Mouse (Mus musculus): Measurements from ENCODE around the gene Polg2. TPM values are rescaled to one million over a fixed set of nuclear protein-coding genes. Genes with fewer than 3 reads are reported as not detected.
A peak's percentile ranks its signal among the peaks of the same experiment; 100 is the strongest.

Gene Polg2
- total and polyA plus RNA-seq, 2 experiments = 6.4 to 12.6 TPM

- Histone ChIP-seq H3K27ac (replicated peaks; ENCODE audit: insufficient read depth, low read depth, low read length) (0 out of 2 replicates have a peak overlapping the region, but pooled peaks have one; percentile 11), H3K27me3 (ENCODE audit: control insufficient read depth, insufficient read depth, low read length) (no peaks in the 10 kb centered on the region), H3K4me3 (ENCODE audit: insufficient read depth, low read depth, low read length) (peak overlapping the region; percentile 47), H3K9ac (ENCODE audit: low read depth, low read length) (no peak overlapping the region), H3K79me2 (ENCODE audit: control insufficient read depth, insufficient read depth, low read length) (no peaks in the 10 kb centered on the region; the same call in 1 of the 2 replicates), H3K4me1 (ENCODE audit: control insufficient read depth, insufficient read depth, low read length) (peaks cover 10% of the 10 kb centered on the region), H3K36me3 (ENCODE audit: control insufficient read depth, insufficient read depth, low read length) (peaks cover 60% of the 10 kb centered on the region)
- WGBS = 42% methylated on average over 7 of the region's 7 CpGs
- no peak for TF ChIP-seq POLR2A (IDR thresholded peaks at IDR 0.05; ENCODE audit: extremely low read depth, insufficient read depth, low read length)
- no peak for TF ChIP-seq CTCF (IDR thresholded peaks at IDR 0.05; ENCODE audit: low read depth, low read length)
- no peak for DNase-seq (ENCODE audit: extremely low read depth, low read depth, low spot score)
Observed at GRCm38 (mm10) chr11:106778132-106778531, 1.2 kb downstream of the Polg2 start.

- TF ChIP-seq POLR2A (IDR thresholded peaks at IDR 0.05; ENCODE audit: extremely low read depth, insufficient read depth, low read length) (no peak), CTCF (IDR thresholded peaks at IDR 0.05; ENCODE audit: low read depth, low read length) (no peak)
- Histone ChIP-seq H3K27ac (replicated peaks; ENCODE audit: insufficient read depth, low read depth, low read length) (peak overlapping the region; percentile 95), H3K27me3 (ENCODE audit: control insufficient read depth, insufficient read depth, low read length) (no peaks in the 10 kb centered on the region), H3K36me3 (ENCODE audit: control insufficient read depth, insufficient read depth, low read length) (peaks cover 60% of the 10 kb centered on the region), H3K9ac (ENCODE audit: low read depth, low read length) (peak overlapping the region; percentile 60), H3K79me2 (ENCODE audit: control insufficient read depth, insufficient read depth, low read length) (no peaks in the 10 kb centered on the region), H3K4me1 (ENCODE audit: control insufficient read depth, insufficient read depth, low read length) (peaks cover 9% of the 10 kb centered on the region), H3K4me3 (ENCODE audit: insufficient read depth, low read depth, low read length) (peak overlapping the region; percentile 42)
- peak; percentile 85 for DNase-seq (ENCODE audit: extremely low read depth, low read depth, low spot score)
- WGBS = 30% methylated on average over 3 of the region's 3 CpGs
Observed at GRCm38 (mm10) chr11:106777395-106777794, 1.9 kb downstream of the Polg2 start.

GRCm38 (mm10) chr11:106776960-106777359, 2.4 kb downstream of the Polg2 start:
- Histone ChIP-seq H3K9ac (ENCODE audit: low read depth, low read length) (no peak overlapping the region; the same call in 1 of the 2 replicates), H3K27ac (replicated peaks; ENCODE audit: insufficient read depth, low read depth, low read length) (peak overlapping the region; percentile 81), H3K27me3 (ENCODE audit: control insufficient read depth, insufficient read depth, low read length) (no peaks in the 10 kb centered on the region), H3K36me3 (ENCODE audit: control insufficient read depth, insufficient read depth, low read length) (peaks cover 60% of the 10 kb centered on the region), H3K4me3 (ENCODE audit: insufficient read depth, low read depth, low read length) (peak overlapping the region; percentile 42; the same call in 1 of the 2 replicates), H3K4me1 (ENCODE audit: control insufficient read depth, insufficient read depth, low read length) (peaks cover 9% of the 10 kb centered on the region), H3K79me2 (ENCODE audit: control insufficient read depth, insufficient read depth, low read length) (no peaks in the 10 kb centered on the region)
- no peak for TF ChIP-seq CTCF (IDR thresholded peaks at IDR 0.05; ENCODE audit: low read depth, low read length)
- no peak for TF ChIP-seq POLR2A (IDR thresholded peaks at IDR 0.05; ENCODE audit: extremely low read depth, insufficient read depth, low read length)
- DNase-seq (ENCODE audit: extremely low read depth, low read depth, low spot score) = peak; percentile 92
- 22% methylated on average over 4 of the region's 4 CpGs for WGBS

GRCm38 (mm10) chr11:106773061-106773460, 6.3 kb downstream of the Polg2 start:
- Histone ChIP-seq H3K27me3 (ENCODE audit: control insufficient read depth, insufficient read depth, low read length) (no peaks in the 10 kb centered on the region), H3K9ac (ENCODE audit: low read depth, low read length) (no peak overlapping the region), H3K79me2 (ENCODE audit: control insufficient read depth, insufficient read depth, low read length) (no peaks in the 10 kb centered on the region), H3K36me3 (ENCODE audit: control insufficient read depth, insufficient read depth, low read length) (peaks cover 75% of the 10 kb centered on the region), H3K4me3 (ENCODE audit: insufficient read depth, low read depth, low read length) (no peak overlapping the region), H3K27ac (replicated peaks; ENCODE audit: insufficient read depth, low read depth, low read length) (no peak overlapping the region), H3K4me1 (ENCODE audit: control insufficient read depth, insufficient read depth, low read length) (peaks cover 5% of the 10 kb centered on the region)
- 93% methylated on average over 9 of the region's 9 CpGs for WGBS
- DNase-seq (ENCODE audit: extremely low read depth, low read depth, low spot score) = no peak
- TF ChIP-seq CTCF (IDR thresholded peaks at IDR 0.05; ENCODE audit: low read depth, low read length) = no peak
- TF ChIP-seq POLR2A (IDR thresholded peaks at IDR 0.05; ENCODE audit: extremely low read depth, insufficient read depth, low read length) = no peak

- peaks cover 82% of the 10 kb centered on the region for H3K36me3 ChIP-seq (ENCODE audit: control insufficient read depth, insufficient read depth, low read length)
- TF ChIP-seq CTCF (IDR thresholded peaks at IDR 0.05; ENCODE audit: low read depth, low read length) (peak; percentile 46; the same call in 1 of the 2 replicates), POLR2A (IDR thresholded peaks at IDR 0.05; ENCODE audit: extremely low read depth, insufficient read depth, low read length) (no peak)
Observed at GRCm38 (mm10) chr11:106770195-106770974, 9.0 kb downstream of the Polg2 start.

GRCm38 (mm10) chr11:106767516-106767915, 11.8 kb downstream of the Polg2 start:
- Histone ChIP-seq H3K79me2 (ENCODE audit: control insufficient read depth, insufficient read depth, low read length) (no peaks in the 10 kb centered on the region), H3K36me3 (ENCODE audit: control insufficient read depth, insufficient read depth, low read length) (peaks cover 53% of the 10 kb centered on the region), H3K27me3 (ENCODE audit: control insufficient read depth, insufficient read depth, low read length) (no peaks in the 10 kb centered on the region), H3K4me1 (ENCODE audit: control insufficient read depth, insufficient read depth, low read length) (no peaks in the 10 kb centered on the region), H3K27ac (replicated peaks; ENCODE audit: insufficient read depth, low read depth, low read length) (no peak overlapping the region), H3K9ac (ENCODE audit: low read depth, low read length) (no peak overlapping the region), H3K4me3 (ENCODE audit: insufficient read depth, low read depth, low read length) (no peak overlapping the region)
- no peak for DNase-seq (ENCODE audit: extremely low read depth, low read depth, low spot score)
- 93% methylated on average over 4 of the region's 4 CpGs for WGBS
- TF ChIP-seq POLR2A (IDR thresholded peaks at IDR 0.05; ENCODE audit: extremely low read depth, insufficient read depth, low read length) (no peak), CTCF (IDR thresholded peaks at IDR 0.05; ENCODE audit: low read depth, low read length) (no peak)

More at GRCm38 (mm10) chr11:106770195-106770974, 9.0 kb downstream of the Polg2 start:
- DNase-seq (ENCODE audit: extremely low read depth, low read depth, low spot score) = no peak
- no peaks in the 10 kb centered on the region for H3K79me2 ChIP-seq (ENCODE audit: control insufficient read depth, insufficient read depth, low read length)
- no peak overlapping the region for H3K27ac ChIP-seq (replicated peaks; ENCODE audit: insufficient read depth, low read depth, low read length)
- H3K9ac ChIP-seq (ENCODE audit: low read depth, low read length) = no peak overlapping the region
- 93% methylated on average over 9 of the region's 9 CpGs for WGBS
- H3K4me1 ChIP-seq (ENCODE audit: control insufficient read depth, insufficient read depth, low read length) = no peaks in the 10 kb centered on the region
- no peaks in the 10 kb centered on the region for H3K27me3 ChIP-seq (ENCODE audit: control insufficient read depth, insufficient read depth, low read length)
- no peak overlapping the region for H3K4me3 ChIP-seq (ENCODE audit: insufficient read depth, low read depth, low read length)
